Mouse (Mus musculus): Measurements from ENCODE around the gene Cdc42. TPM values are rescaled to one million over a fixed set of nuclear protein-coding genes. Genes with fewer than 3 reads are reported as not detected.
A peak's percentile ranks its signal among the peaks of the same experiment; 100 is the strongest.

The Cdc42 gene
- polyA plus RNA-seq, 1 experiment: 94.4 TPM

DNA sequence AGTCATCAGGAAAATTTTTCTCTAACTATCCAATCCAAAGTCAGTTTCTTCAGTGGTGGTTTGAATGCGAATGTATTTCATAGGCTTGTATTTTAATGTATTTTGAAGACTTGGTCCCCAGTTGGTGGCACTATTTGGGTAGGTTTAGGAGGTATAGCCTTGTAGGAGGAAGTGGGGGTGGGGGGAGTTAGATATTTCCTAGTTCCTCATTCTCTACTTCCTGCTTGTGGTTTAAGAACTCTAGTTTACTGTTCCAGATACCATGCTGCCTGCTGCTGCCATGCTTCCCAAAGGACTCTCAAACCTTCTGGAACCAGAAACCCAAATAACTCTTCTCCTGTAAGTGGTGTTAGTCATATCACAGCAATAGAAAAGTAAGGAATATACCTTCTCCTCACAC lies 11.7 kb downstream of the Cdc42 start:
- H3K27me3 ChIP-seq (ENCODE audit: control insufficient read depth, insufficient read depth, low read length): no peaks in the 10 kb centered on the region
- no peaks in the 10 kb centered on the region; the same call in 1 of the 2 replicates for H3K4me1 ChIP-seq (replicated peaks; ENCODE audit: control insufficient read depth, insufficient read depth, low read length)
- 0 out of 2 replicates have a peak, but pooled peaks cover 4% of the 10 kb centered on the region for H3K36me3 ChIP-seq (ENCODE audit: control insufficient read depth, insufficient read depth, low read length)
- 59% methylated on average over 1 of the region's 1 CpGs for WGBS
- TF ChIP-seq CTCF (IDR thresholded peaks at IDR 0.05; ENCODE audit: borderline replicate concordance, control insufficient read depth, extremely low read depth, insufficient read depth, low read length, poor library complexity) (no peak), POLR2A (IDR thresholded peaks at IDR 0.05; ENCODE audit: control insufficient read depth, extremely low read depth, insufficient read depth, low read length, poor library complexity) (no peak)
- DNase-seq: peak; percentile 27
- no peak overlapping the region for H3K4me3 ChIP-seq (ENCODE audit: control insufficient read depth, insufficient read depth, low read length)
- no peak overlapping the region; the same call in 1 of the 2 replicates for H3K27ac ChIP-seq (ENCODE audit: control insufficient read depth, insufficient read depth, low read length)

DNA sequence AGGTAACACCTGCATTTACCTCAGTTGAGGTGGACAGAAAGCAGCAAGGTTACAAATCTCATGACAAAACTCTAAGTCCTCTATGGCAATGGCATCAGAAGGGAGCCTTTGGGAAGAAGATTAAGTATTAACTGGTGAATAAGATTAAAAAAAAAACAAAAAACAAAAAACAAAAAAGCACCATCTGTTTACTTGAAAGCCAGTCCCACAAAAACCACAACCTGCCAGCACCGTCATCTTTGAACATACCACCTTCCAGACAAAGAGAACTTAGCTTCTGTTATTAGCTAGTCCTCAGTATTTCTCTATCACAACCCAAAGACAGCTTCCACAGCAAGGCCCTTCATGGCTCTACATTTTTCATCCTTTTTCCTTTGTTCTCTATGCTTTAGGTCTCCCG lies 12.4 kb downstream of the Cdc42 start:
- 0 out of 2 replicates have a peak, but pooled peaks cover 4% of the 10 kb centered on the region for H3K36me3 ChIP-seq (ENCODE audit: control insufficient read depth, insufficient read depth, low read length)
- H3K27ac ChIP-seq (ENCODE audit: control insufficient read depth, insufficient read depth, low read length): no peak overlapping the region
- no peak for DNase-seq
- no peaks in the 10 kb centered on the region for H3K27me3 ChIP-seq (ENCODE audit: control insufficient read depth, insufficient read depth, low read length)
- no peaks in the 10 kb centered on the region; the same call in 1 of the 2 replicates for H3K4me1 ChIP-seq (replicated peaks; ENCODE audit: control insufficient read depth, insufficient read depth, low read length)
- TF ChIP-seq POLR2A (IDR thresholded peaks at IDR 0.05; ENCODE audit: control insufficient read depth, extremely low read depth, insufficient read depth, low read length, poor library complexity) (no peak), CTCF (IDR thresholded peaks at IDR 0.05; ENCODE audit: borderline replicate concordance, control insufficient read depth, extremely low read depth, insufficient read depth, low read length, poor library complexity) (no peak)
- H3K4me3 ChIP-seq (ENCODE audit: control insufficient read depth, insufficient read depth, low read length): no peak overlapping the region
- WGBS: 17% methylated on average over 2 of the region's 2 CpGs

DNA sequence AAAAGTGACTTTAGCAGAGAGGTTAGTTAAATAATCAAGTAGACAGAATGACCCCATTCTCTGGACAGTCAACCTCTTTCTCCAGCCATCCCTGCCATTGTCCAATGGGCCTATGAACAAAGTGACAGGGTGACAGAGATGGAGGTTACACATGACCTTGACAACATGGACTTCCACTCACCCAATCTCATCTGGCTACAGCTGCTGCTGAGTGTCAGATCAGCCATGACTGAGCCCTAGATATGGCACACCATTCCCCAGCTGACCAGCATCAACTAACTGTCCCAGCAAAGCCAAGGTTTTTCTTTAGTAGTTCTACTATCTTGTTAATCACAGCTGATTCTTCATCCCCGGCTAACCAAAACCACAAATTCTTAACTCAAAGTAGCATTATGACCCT lies 14.7 kb downstream of the Cdc42 start:
- TF ChIP-seq POLR2A (IDR thresholded peaks at IDR 0.05; ENCODE audit: control insufficient read depth, extremely low read depth, insufficient read depth, low read length, poor library complexity) (no peak), CTCF (IDR thresholded peaks at IDR 0.05; ENCODE audit: borderline replicate concordance, control insufficient read depth, extremely low read depth, insufficient read depth, low read length, poor library complexity) (no peak)
- no peaks in the 10 kb centered on the region for H3K27me3 ChIP-seq (ENCODE audit: control insufficient read depth, insufficient read depth, low read length)
- no peak overlapping the region for H3K27ac ChIP-seq (ENCODE audit: control insufficient read depth, insufficient read depth, low read length)
- H3K4me1 ChIP-seq (replicated peaks; ENCODE audit: control insufficient read depth, insufficient read depth, low read length): no peaks in the 10 kb centered on the region
- WGBS: 53% methylated on average over 1 of the region's 1 CpGs
- DNase-seq: no peak
- H3K4me3 ChIP-seq (ENCODE audit: control insufficient read depth, insufficient read depth, low read length): no peak overlapping the region
- 0 out of 2 replicates have a peak, but pooled peaks cover 4% of the 10 kb centered on the region for H3K36me3 ChIP-seq (ENCODE audit: control insufficient read depth, insufficient read depth, low read length)

DNA sequence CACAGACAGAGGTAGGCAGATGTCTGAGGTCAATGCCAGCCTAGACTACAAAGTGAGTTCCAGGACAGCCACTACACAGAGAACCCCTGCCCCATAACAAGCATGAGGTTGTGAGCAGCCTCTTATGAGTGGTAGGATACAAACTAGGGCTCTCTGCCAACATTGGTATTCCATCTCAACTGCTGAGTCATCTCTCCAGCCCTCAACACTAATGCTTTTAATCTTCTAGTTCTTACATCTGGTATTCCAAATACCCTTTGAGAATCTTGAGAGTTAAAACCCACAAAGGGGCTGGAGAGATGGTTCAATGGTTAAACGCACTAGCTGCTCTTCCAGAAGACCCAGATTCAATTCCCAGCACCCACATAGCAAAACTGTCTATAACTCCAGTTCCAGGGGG lies 18.1 kb downstream of the Cdc42 start:
- DNase-seq: no peak
- Histone ChIP-seq H3K27me3 (ENCODE audit: control insufficient read depth, insufficient read depth, low read length) (no peaks in the 10 kb centered on the region), H3K36me3 (ENCODE audit: control insufficient read depth, insufficient read depth, low read length) (peaks cover 15% of the 10 kb centered on the region), H3K4me1 (replicated peaks; ENCODE audit: control insufficient read depth, insufficient read depth, low read length) (no peaks in the 10 kb centered on the region), H3K27ac (ENCODE audit: control insufficient read depth, insufficient read depth, low read length) (no peak overlapping the region), H3K4me3 (ENCODE audit: control insufficient read depth, insufficient read depth, low read length) (no peak overlapping the region)
- 42% methylated on average over 1 of the region's 1 CpGs for WGBS
- TF ChIP-seq CTCF (IDR thresholded peaks at IDR 0.05; ENCODE audit: borderline replicate concordance, control insufficient read depth, extremely low read depth, insufficient read depth, low read length, poor library complexity) (no peak), POLR2A (IDR thresholded peaks at IDR 0.05; ENCODE audit: control insufficient read depth, extremely low read depth, insufficient read depth, low read length, poor library complexity) (no peak)

DNA sequence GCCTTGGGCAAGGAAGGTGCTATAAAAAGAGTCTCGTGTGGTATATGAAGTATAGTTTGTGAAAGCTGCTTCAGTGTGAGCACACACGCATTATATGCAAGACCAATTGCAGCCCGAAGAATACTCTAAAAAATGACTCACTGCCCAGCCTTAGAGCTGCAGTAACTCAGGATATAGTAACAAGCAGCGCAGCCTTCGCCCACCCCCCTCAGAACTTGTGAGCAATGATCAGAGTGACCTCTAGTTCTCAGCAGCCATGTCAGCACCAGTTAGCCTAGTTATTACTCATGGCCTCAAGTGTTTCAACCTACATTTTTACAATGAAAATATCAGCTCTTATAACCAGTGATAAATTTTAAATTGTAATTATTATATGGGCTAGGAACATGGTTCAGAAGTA lies 21.1 kb downstream of the Cdc42 start:
- H3K27me3 ChIP-seq (ENCODE audit: control insufficient read depth, insufficient read depth, low read length): no peaks in the 10 kb centered on the region
- 95% methylated on average over 5 of the region's 5 CpGs for WGBS
- DNase-seq: no peak
- TF ChIP-seq POLR2A (IDR thresholded peaks at IDR 0.05; ENCODE audit: control insufficient read depth, extremely low read depth, insufficient read depth, low read length, poor library complexity): no peak
- no peak for TF ChIP-seq CTCF (IDR thresholded peaks at IDR 0.05; ENCODE audit: borderline replicate concordance, control insufficient read depth, extremely low read depth, insufficient read depth, low read length, poor library complexity)
- H3K36me3 ChIP-seq (ENCODE audit: control insufficient read depth, insufficient read depth, low read length): peaks cover 41% of the 10 kb centered on the region
- no peak overlapping the region for H3K27ac ChIP-seq (ENCODE audit: control insufficient read depth, insufficient read depth, low read length)
- H3K4me1 ChIP-seq (replicated peaks; ENCODE audit: control insufficient read depth, insufficient read depth, low read length): no peaks in the 10 kb centered on the region
- no peak overlapping the region for H3K4me3 ChIP-seq (ENCODE audit: control insufficient read depth, insufficient read depth, low read length)

DNA sequence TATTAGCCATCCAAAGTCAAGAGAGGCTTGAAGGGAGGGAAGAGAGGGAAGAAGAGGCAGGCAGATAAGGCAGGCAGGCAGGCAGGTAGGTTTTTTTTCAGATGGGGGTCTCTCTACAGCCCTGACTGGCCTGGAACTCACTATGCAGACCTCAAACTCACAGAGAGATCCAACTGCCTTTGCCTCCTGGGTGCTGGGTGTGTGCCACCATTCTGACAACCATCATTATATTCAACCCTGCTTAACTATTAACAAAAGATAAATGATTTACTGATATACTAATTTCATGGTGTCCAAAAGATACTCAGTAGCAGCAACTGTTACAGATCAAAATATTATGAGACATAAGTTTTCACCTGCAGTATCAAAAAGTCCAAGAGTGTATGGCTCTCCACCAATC lies 25.5 kb downstream of the Cdc42 start:
- Histone ChIP-seq H3K4me1 (replicated peaks; ENCODE audit: control insufficient read depth, insufficient read depth, low read length) (no peaks in the 10 kb centered on the region), H3K27me3 (ENCODE audit: control insufficient read depth, insufficient read depth, low read length) (no peaks in the 10 kb centered on the region), H3K36me3 (ENCODE audit: control insufficient read depth, insufficient read depth, low read length) (peaks cover 76% of the 10 kb centered on the region), H3K27ac (ENCODE audit: control insufficient read depth, insufficient read depth, low read length) (no peak overlapping the region), H3K4me3 (ENCODE audit: control insufficient read depth, insufficient read depth, low read length) (no peak overlapping the region)
- DNase-seq: no peak
- no peak for TF ChIP-seq CTCF (IDR thresholded peaks at IDR 0.05; ENCODE audit: borderline replicate concordance, control insufficient read depth, extremely low read depth, insufficient read depth, low read length, poor library complexity)
- no peak for TF ChIP-seq POLR2A (IDR thresholded peaks at IDR 0.05; ENCODE audit: control insufficient read depth, extremely low read depth, insufficient read depth, low read length, poor library complexity)

DNA sequence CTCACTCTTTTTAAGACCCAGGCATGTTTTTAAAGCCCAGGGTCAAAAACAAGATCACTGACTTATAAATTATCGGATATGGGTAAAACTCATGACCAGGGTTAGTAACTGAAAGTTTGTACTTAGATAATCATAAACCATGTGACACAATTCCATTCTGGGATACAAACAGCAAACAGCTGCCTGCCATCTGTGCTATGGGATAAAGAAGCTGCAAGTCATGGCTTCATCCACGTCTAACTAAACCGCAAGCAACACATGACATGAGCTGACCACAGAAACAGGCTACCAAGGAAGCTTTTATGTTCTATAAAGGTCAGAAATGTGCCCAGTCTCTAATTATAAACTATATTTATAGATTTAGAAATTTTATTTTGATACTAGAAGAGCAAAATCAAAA lies 31.0 kb downstream of the Cdc42 start:
- H3K36me3 ChIP-seq (ENCODE audit: control insufficient read depth, insufficient read depth, low read length): peaks cover 66% of the 10 kb centered on the region
- H3K27ac ChIP-seq (ENCODE audit: control insufficient read depth, insufficient read depth, low read length): no peak overlapping the region
- TF ChIP-seq CTCF (IDR thresholded peaks at IDR 0.05; ENCODE audit: borderline replicate concordance, control insufficient read depth, extremely low read depth, insufficient read depth, low read length, poor library complexity) (no peak), POLR2A (IDR thresholded peaks at IDR 0.05; ENCODE audit: control insufficient read depth, extremely low read depth, insufficient read depth, low read length, poor library complexity) (no peak)
- H3K4me1 ChIP-seq (replicated peaks; ENCODE audit: control insufficient read depth, insufficient read depth, low read length): no peaks in the 10 kb centered on the region
- H3K4me3 ChIP-seq (ENCODE audit: control insufficient read depth, insufficient read depth, low read length): no peak overlapping the region
- WGBS: 90% methylated on average over 3 of the region's 3 CpGs
- DNase-seq: no peak
- H3K27me3 ChIP-seq (ENCODE audit: control insufficient read depth, insufficient read depth, low read length): no peaks in the 10 kb centered on the region

All from thymus, adult 2 months (tissue).